Mouse (Mus musculus): ENCODE measurements around the gene Prdm10.

The Prdm10 gene

GRCm38 (mm10) chr9:31281663-31282015 is 1.3 kb downstream of the Prdm10 start:
- Histone ChIP-seq H3K27me3 (ENCODE audit: control insufficient read depth, insufficient read depth, low read length, poor library complexity, severe bottlenecking) (no peaks in the 10 kb centered on the region), H3K36me3 (ENCODE audit: control insufficient read depth, insufficient read depth, low read length, poor library complexity, severe bottlenecking) (no peaks in the 10 kb centered on the region)
- peak; percentile 41 for DNase-seq (ENCODE audit: low read depth, low spot score)

GRCm38 (mm10) chr9:31282536-31282935 is 2.2 kb downstream of the Prdm10 start:
- DNase-seq (ENCODE audit: low read depth, low spot score): no peak
- H3K36me3 ChIP-seq (ENCODE audit: control insufficient read depth, insufficient read depth, low read length, poor library complexity, severe bottlenecking): no peaks in the 10 kb centered on the region
- H3K27me3 ChIP-seq (ENCODE audit: control insufficient read depth, insufficient read depth, low read length, poor library complexity, severe bottlenecking): no peaks in the 10 kb centered on the region

DNA sequence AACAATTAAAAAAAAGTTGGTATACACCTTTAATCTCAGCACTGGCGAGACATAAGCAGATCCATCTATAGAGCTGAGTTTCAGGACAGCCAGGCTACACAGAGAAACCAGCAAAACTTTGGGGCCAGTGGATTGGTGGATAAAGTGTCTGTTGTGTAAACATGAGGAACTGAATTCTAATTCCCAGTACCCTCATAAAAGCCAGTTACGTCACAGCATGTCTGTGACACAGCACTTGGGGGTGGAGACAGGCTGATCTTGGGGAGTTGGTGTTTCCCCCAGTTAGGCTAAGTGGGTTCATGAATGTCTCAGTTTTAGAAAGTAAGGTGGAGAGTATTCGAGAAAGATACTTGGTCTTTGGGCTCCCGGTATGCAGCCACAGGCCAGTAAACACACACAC is 2.7 kb downstream of the Prdm10 start:
- Histone ChIP-seq H3K36me3 (ENCODE audit: control insufficient read depth, insufficient read depth, low read length, poor library complexity, severe bottlenecking) (no peaks in the 10 kb centered on the region), H3K27me3 (ENCODE audit: control insufficient read depth, insufficient read depth, low read length, poor library complexity, severe bottlenecking) (no peaks in the 10 kb centered on the region)
- peak; percentile 16 for DNase-seq (ENCODE audit: low read depth, low spot score)

DNA sequence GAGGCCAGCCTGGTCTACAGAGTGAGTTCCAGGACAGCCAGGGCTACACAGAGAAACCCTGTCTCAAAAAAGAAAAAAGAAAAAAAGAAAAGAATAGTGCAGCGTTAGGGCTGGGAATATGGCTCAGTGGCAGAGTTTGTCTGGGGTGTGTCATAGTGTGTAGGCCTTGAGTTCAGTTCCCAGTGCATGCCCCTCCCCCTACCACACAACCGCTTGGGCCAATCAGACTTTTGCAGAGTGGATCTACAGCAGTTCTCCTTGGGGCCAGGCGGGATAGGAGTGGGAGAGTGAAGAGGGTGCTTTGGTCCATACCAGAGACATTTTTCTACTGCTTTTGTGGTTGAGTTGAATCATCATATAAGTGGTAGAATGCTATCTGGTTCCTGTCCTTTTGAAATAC is 3.6 kb downstream of the Prdm10 start:
- DNase-seq (ENCODE audit: low read depth, low spot score): no peak
- Histone ChIP-seq H3K27me3 (ENCODE audit: control insufficient read depth, insufficient read depth, low read length, poor library complexity, severe bottlenecking) (no peaks in the 10 kb centered on the region), H3K36me3 (ENCODE audit: control insufficient read depth, insufficient read depth, low read length, poor library complexity, severe bottlenecking) (no peaks in the 10 kb centered on the region)

DNA sequence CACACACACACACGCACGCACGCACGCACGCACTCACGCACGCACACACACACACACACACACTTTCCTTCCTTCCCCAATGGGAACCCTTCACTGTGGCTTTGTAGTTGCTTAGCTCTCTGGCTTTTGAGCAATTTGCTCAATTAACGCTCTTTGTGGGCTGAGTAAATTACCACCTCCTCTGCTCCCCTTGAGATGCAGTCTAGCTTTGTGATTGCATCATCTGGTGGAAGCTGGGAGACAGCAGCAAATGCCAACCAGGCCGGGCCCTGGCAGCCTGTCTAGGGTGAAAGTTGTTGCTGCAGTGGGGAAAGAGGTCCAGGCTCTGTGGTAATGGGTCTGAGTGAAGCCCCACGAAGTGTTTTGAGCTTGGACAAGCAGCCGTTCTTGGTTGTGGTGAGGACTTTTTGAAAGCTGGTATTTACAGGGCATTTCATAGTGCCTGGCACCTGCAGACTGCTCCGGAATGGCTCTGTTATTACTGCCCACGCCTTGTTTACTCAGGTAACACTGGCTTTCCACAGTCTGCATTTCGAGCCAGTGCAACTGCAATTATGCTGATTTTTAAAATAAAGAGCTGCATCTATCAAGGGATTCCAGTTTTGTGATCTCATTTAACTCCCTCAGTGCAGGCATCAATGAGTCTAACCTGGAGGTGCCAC is 10.0 kb downstream of the Prdm10 start:
- peak; percentile 16 for DNase-seq (ENCODE audit: low read depth, low spot score)
- H3K36me3 ChIP-seq (ENCODE audit: control insufficient read depth, insufficient read depth, low read length, poor library complexity, severe bottlenecking): no peaks in the 10 kb centered on the region
- H3K27me3 ChIP-seq (ENCODE audit: control insufficient read depth, insufficient read depth, low read length, poor library complexity, severe bottlenecking): no peaks in the 10 kb centered on the region

DNA sequence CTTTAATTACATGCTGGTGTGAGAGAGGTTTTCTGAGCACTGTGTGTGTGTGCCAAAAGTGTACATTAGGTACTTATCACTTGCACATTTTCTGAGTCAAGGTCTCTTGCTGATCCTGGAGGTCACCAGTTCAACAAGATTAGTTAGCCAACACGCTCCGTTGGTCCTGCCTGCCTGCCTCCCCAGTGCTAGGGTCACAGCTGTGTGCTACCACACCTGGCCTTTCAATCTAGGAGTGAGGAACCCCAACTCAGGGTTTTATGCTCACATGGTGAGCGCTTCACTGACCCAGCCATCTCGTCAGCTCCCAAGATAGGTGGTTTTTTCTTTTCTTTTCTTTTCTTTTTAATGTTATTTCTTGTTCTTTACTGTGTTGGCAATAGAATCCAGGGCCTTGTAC is 11.6 kb downstream of the Prdm10 start:
- Histone ChIP-seq H3K27me3 (ENCODE audit: control insufficient read depth, insufficient read depth, low read length, poor library complexity, severe bottlenecking) (no peaks in the 10 kb centered on the region), H3K36me3 (ENCODE audit: control insufficient read depth, insufficient read depth, low read length, poor library complexity, severe bottlenecking) (no peaks in the 10 kb centered on the region)
- DNase-seq (ENCODE audit: low read depth, low spot score): no peak

DNA sequence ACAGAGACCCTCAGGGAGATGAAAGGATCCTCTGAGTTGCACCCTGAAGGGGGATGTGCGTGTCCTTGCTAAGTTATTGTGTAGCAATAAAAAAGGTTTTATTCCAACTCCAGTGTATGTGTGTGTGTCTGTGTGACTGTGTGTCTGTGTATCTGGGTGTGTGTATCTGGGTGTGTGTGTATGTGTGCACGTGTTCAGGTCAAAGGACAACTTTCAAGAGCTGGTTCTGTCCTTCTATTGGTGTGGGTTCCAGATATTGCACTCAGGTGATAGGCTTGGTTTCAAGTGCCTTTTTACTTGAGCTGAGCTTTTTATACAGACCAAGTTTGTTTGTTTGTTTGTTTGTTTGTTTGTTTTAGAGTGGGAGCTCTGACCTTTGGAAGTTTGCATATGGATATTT is 12.9 kb downstream of the Prdm10 start:
- DNase-seq (ENCODE audit: low read depth, low spot score): no peak
- Histone ChIP-seq H3K27me3 (ENCODE audit: control insufficient read depth, insufficient read depth, low read length, poor library complexity, severe bottlenecking) (no peaks in the 10 kb centered on the region), H3K36me3 (ENCODE audit: control insufficient read depth, insufficient read depth, low read length, poor library complexity, severe bottlenecking) (no peaks in the 10 kb centered on the region)

GRCm38 (mm10) chr9:31295311-31295710 is 15.0 kb downstream of the Prdm10 start:
- DNase-seq (ENCODE audit: low read depth, low spot score): no peak
- no peaks in the 10 kb centered on the region for H3K27me3 ChIP-seq (ENCODE audit: control insufficient read depth, insufficient read depth, low read length, poor library complexity, severe bottlenecking)
- H3K36me3 ChIP-seq (ENCODE audit: control insufficient read depth, insufficient read depth, low read length, poor library complexity, severe bottlenecking): no peaks in the 10 kb centered on the region

- no peaks in the 10 kb centered on the region for H3K36me3 ChIP-seq (ENCODE audit: control insufficient read depth, insufficient read depth, low read length, poor library complexity, severe bottlenecking)
- H3K27me3 ChIP-seq (ENCODE audit: control insufficient read depth, insufficient read depth, low read length, poor library complexity, severe bottlenecking): no peaks in the 10 kb centered on the region
- DNase-seq (ENCODE audit: low read depth, low spot score): no peak
Observed at GRCm38 (mm10) chr9:31296293-31296692, 16.0 kb downstream of the Prdm10 start.

GRCm38 (mm10) chr9:31298751-31299150 is 18.4 kb downstream of the Prdm10 start:
- Histone ChIP-seq H3K27me3 (ENCODE audit: control insufficient read depth, insufficient read depth, low read length, poor library complexity, severe bottlenecking) (no peaks in the 10 kb centered on the region), H3K36me3 (ENCODE audit: control insufficient read depth, insufficient read depth, low read length, poor library complexity, severe bottlenecking) (no peaks in the 10 kb centered on the region)
- DNase-seq (ENCODE audit: low read depth, low spot score): no peak

DNA sequence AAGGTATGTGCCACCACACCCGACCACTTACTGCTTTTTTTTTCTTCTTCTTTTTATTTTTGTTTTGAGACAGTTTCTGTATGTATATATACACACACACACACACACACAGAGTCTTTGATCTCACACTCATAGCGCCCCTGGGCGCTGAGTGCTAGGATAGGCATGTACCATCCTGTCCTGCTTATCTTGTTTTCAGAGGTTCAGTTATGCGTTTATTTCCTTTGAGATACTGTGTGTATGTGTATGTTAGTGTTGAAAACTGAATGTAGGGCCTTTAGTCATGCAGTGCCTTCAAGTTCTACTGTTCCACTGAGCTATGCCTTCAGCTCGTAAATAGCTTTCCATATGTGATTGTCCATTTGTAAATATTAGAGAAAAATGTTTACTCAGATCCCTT is 20.2 kb downstream of the Prdm10 start:
- no peak for DNase-seq (ENCODE audit: low read depth, low spot score)
- Histone ChIP-seq H3K27me3 (ENCODE audit: control insufficient read depth, insufficient read depth, low read length, poor library complexity, severe bottlenecking) (no peaks in the 10 kb centered on the region), H3K36me3 (ENCODE audit: control insufficient read depth, insufficient read depth, low read length, poor library complexity, severe bottlenecking) (no peaks in the 10 kb centered on the region)

DNA sequence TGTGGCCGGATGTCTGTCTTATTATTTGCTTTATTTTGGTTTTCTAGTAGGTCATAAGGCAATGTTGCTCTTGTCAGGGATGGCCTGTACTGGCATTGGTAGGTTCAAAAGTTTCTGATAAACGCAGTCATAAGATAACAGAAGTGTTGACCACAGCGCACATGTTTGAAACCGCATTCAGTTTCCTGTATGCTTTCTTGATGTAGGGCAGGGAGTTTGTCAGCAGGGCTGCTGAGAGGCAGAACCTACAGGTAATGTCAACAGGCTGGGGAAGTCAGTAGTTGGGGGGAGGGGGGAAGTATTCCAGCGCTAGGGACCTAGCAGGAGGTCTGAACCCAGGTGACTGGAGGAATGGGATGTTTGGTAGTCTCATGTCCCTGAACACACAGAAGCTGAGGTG is 20.8 kb downstream of the Prdm10 start:
- no peaks in the 10 kb centered on the region for H3K36me3 ChIP-seq (ENCODE audit: control insufficient read depth, insufficient read depth, low read length, poor library complexity, severe bottlenecking)
- peak; percentile 64 for DNase-seq (ENCODE audit: low read depth, low spot score)
- no peaks in the 10 kb centered on the region for H3K27me3 ChIP-seq (ENCODE audit: control insufficient read depth, insufficient read depth, low read length, poor library complexity, severe bottlenecking)

DNA sequence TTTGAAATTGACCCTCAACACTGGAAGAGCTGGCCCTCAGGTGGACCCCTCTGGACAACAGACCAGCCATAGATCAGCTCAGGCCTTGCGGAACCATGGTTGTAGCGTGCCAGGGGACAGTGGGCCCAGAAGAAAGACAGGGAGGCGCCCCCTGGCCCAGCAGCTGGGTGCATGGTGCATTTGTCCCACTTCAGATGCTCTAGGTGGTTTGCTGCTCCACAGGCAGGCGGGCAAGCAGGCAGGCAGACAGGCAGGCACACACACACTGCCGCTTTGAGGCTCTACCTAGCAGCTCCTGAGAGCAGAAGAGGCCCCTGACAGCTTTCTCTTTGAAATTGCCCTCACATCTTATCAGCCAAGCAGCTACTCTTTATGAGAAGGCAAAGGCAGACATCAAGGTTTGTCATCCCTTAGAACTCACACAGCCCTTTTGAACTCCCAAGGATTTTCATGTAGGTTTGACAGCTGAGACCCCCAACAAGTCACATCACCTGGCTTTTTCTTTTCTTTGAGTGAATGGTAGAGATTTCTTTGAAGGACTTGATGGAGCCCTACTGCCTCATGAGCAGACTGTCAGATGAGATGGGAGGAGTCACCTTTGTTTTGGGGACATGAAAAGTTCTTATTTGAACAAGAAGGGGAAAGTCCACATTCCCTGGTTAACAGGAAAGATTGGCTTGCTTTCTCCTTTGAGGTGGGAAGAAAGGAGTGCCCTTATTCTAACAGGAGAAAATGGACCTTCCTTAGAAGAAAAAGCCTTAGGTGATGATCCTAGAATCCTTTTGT is 21.4 kb downstream of the Prdm10 start:
- Histone ChIP-seq H3K36me3 (ENCODE audit: control insufficient read depth, insufficient read depth, low read length, poor library complexity, severe bottlenecking) (no peaks in the 10 kb centered on the region), H3K27me3 (ENCODE audit: control insufficient read depth, insufficient read depth, low read length, poor library complexity, severe bottlenecking) (no peaks in the 10 kb centered on the region)
- no peak for DNase-seq (ENCODE audit: low read depth, low spot score)

GRCm38 (mm10) chr9:31304358-31304757 is 24.0 kb downstream of the Prdm10 start:
- H3K36me3 ChIP-seq (ENCODE audit: control insufficient read depth, insufficient read depth, low read length, poor library complexity, severe bottlenecking): no peaks in the 10 kb centered on the region
- no peak for DNase-seq (ENCODE audit: low read depth, low spot score)
- H3K27me3 ChIP-seq (ENCODE audit: control insufficient read depth, insufficient read depth, low read length, poor library complexity, severe bottlenecking): no peaks in the 10 kb centered on the region

DNA sequence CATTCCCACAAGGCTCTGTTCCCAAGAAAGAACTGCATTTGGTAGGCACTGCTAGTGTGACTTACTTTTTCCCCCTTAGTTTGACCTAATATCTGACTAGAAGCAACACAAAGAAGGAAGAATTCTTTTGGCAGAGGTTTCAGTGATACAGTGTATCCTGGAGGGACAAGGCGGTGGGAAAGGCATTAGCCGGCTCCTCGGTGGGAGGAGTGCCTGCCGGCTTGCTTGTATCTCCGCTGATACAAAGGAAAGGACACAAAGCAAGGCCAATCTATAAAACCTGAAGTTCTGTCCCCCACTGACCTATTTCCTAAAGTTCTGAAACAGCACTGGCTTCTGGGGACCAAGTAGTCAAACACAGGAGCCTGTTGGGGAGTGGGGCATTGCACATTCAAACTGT is 24.8 kb downstream of the Prdm10 start:
- Histone ChIP-seq H3K27me3 (ENCODE audit: control insufficient read depth, insufficient read depth, low read length, poor library complexity, severe bottlenecking) (no peaks in the 10 kb centered on the region), H3K36me3 (ENCODE audit: control insufficient read depth, insufficient read depth, low read length, poor library complexity, severe bottlenecking) (no peaks in the 10 kb centered on the region)
- no peak for DNase-seq (ENCODE audit: low read depth, low spot score)

- no peak for DNase-seq (ENCODE audit: low read depth, low spot score)
- Histone ChIP-seq H3K27me3 (ENCODE audit: control insufficient read depth, insufficient read depth, low read length, poor library complexity, severe bottlenecking) (no peaks in the 10 kb centered on the region), H3K36me3 (ENCODE audit: control insufficient read depth, insufficient read depth, low read length, poor library complexity, severe bottlenecking) (no peaks in the 10 kb centered on the region)
Observed at GRCm38 (mm10) chr9:31305807-31306206, 25.5 kb downstream of the Prdm10 start.
